ENCODE assay signal across 17 mouse cellular contexts in the genomic region with DNA sequence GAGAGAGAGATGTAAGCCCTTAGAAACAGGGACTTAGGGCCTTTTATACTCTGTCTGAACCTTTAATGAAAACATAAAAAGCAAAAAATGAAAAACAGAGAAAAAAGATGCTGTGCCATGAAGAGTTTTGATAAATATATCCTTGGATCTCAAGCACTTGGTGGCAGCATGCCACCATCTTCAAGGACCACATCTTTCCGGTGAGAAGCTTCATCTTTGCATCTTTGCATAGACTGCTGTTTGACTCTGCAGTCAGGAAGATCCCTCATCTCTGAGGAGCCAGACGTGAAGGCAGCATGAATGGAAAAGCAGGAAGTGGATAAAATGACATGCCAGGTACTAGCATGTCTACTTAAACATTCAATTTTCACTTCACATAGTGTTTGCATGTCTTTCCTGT.
"Had no signal": no experiment of that assay in that cellular context is flagged by ENCODE, and none has a peak within 500 bp of the region (broad histone marks: within the 10 kb centered on the region; RNA-seq: fewer than 3 reads in every experiment).

No protein-coding gene starts in this region.

- DNase-seq: kidney, adult 2 months; kidney, postnatal 10 days; kidney, postnatal 36 days; layer of hippocampus, postnatal 36 days; liver, embryonic 13.5 days; lung, adult 2 months; lung, postnatal 14 days; lung, postnatal 4 days; midbrain, embryonic 14.5 days; spleen, adult 18-20 months; thymus, adult 18-20 months; thymus, postnatal 25 days had no signal

- H3K27me3 ChIP-seq: kidney, embryonic 15.5 days; liver, embryonic 13.5 days; stomach, embryonic 15.5 days had no signal

- H3K9ac ChIP-seq: kidney, embryonic 15.5 days; liver, embryonic 13.5 days; stomach, embryonic 15.5 days had no signal

- H3K27ac ChIP-seq: kidney, embryonic 15.5 days; left cerebral cortex, adult 2 months; liver, embryonic 13.5 days; stomach, embryonic 15.5 days had no signal

- H3K9me3 ChIP-seq: kidney, embryonic 15.5 days; liver, embryonic 13.5 days; stomach, embryonic 15.5 days had no signal

- H3K4me1 ChIP-seq: kidney, embryonic 15.5 days; liver, embryonic 13.5 days; stomach, embryonic 15.5 days had no signal

- H3K36me3 ChIP-seq: kidney, embryonic 15.5 days; liver, embryonic 13.5 days; stomach, embryonic 15.5 days had no signal

- H3K4me3 ChIP-seq: kidney, embryonic 15.5 days; left cerebral cortex, adult 2 months; liver, embryonic 13.5 days; stomach, embryonic 15.5 days had no signal

- H3K4me2 ChIP-seq: kidney, embryonic 15.5 days; liver, embryonic 13.5 days; midbrain, embryonic 11.5 days; stomach, embryonic 15.5 days had no signal

- ATAC-seq: intestine, postnatal 0 days had no signal
